Mouse (Mus musculus): ENCODE data around the gene R3hdml. TPM values are rescaled to one million over a fixed set of nuclear protein-coding genes. Genes with fewer than 3 reads are reported as not detected.
"Not testable (repeated sequence)": the region's sequence is repeated elsewhere in the genome, so short reads cannot be mapped to it uniquely, and the experiment has no call there.

Gene R3hdml
- not detected in 2 replicates for polyA plus RNA-seq (2015; fragmentation: Nextera tagmentation; extraction: Ambion mirVana)

DNA sequence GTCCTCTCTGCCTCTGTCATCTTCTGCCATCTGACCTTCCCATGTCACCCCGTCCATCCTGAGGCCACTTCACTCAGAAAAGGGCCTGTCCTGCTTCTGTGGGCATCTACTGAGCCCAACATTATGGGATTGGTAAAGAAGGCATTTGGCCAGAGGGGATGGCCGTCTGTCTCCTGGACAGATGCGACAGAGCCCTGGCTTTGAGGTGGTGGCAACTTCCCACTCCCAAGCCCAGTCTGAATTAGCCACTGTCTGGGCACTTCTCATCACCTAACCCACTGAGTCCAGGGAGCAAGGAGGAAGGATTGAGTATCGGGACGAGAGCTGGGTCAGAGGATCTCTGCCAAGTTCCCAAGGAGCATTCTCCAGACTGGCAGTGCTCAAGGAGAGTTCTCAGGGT lies at the start of gene R3hdml:
Gene R3hdml, plus strand, starts transcription at position 301 of the 400 bp plus-strand sequence.
- H3K4me3 ChIP-seq (replicated peaks) = no peak within 1 kb of the TSS
- ATAC-seq (ENCODE audit: low read depth) (no peak), DNase-seq (no peak)
- WGBS (ENCODE audit: insufficient replicate concordance) = 53% methylated on average over 5 of the region's 5 CpGs
- no peaks in the 10 kb centered on the region for H3K4me1 ChIP-seq (replicated peaks)
- no peaks in the 10 kb centered on the region for H3K27me3 ChIP-seq
- H3K36me3 ChIP-seq = no peaks in the 10 kb centered on the region
- no peaks in the 10 kb centered on the region for H3K9me3 ChIP-seq (replicated peaks)
- H3K4me2 ChIP-seq = no peak within 1 kb of the TSS
- H3K9ac ChIP-seq = no peak within 1 kb of the TSS
- H3K27ac ChIP-seq = no peak within 1 kb of the TSS

DNA sequence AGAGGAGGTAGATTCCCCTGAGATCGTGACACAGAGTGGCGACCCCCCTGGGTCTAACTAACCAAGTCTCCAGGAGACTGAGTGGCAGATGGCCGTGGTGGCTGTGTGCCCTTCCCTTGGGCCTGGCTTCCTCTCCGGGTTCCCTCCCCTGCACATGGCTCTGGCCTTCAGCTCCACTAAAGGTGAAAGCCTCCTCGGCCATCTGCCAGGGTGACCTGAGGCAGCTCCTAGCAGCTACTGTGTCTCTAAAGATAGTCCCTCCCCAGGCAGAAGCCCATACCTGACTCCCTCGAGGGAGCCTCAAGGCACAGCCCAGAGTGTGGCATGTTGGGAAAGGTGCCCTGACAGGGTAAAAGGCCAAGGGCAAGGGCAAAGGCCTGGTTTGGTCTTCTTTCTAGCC lies 48.6 kb upstream of the R3hdml start:
- no peak overlapping the region for H3K27ac ChIP-seq
- ATAC-seq (ENCODE audit: low read depth) = no peak
- H3K4me2 ChIP-seq = no peak overlapping the region
- whole genome bisulfite sequencing (ENCODE audit: insufficient replicate concordance) = 47% methylated on average over 6 of the region's 6 CpGs
- H3K36me3 ChIP-seq = no peaks in the 10 kb centered on the region
- H3K9me3 ChIP-seq (replicated peaks) = no peaks in the 10 kb centered on the region
- H3K4me3 ChIP-seq (replicated peaks) = no peak overlapping the region
- H3K4me1 ChIP-seq (replicated peaks) = no peaks in the 10 kb centered on the region
- H3K27me3 ChIP-seq = peaks cover 22% of the 10 kb centered on the region
- no peak for DNase-seq
- no peak overlapping the region for H3K9ac ChIP-seq

DNA sequence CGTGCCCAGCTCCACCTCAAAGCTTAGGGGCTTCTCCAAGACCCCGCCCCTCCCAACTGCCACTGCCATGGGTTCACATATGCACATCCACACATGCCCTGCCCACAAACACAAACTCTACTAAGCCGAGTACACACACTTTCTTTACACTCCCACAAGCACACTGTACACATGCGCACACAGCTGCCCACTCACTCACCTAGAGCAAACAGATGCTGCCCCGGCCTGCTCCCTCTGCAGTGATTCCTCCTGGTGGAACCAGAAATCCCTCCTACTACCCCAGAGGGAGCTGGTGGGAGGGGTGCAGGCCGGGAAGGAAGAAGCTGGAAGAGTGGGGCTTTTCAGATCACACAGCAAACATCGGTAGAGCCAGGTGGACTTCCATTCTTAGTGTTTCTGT lies 48.1 kb upstream of the R3hdml start:
- H3K4me1 ChIP-seq (replicated peaks) = no peaks in the 10 kb centered on the region
- H3K9me3 ChIP-seq (replicated peaks) = no peaks in the 10 kb centered on the region
- H3K4me3 ChIP-seq (replicated peaks) = no peak overlapping the region
- H3K27me3 ChIP-seq = peaks cover 17% of the 10 kb centered on the region
- no peak overlapping the region for H3K9ac ChIP-seq
- 57% methylated on average over 7 of the region's 7 CpGs for WGBS (ENCODE audit: insufficient replicate concordance)
- H3K36me3 ChIP-seq = no peaks in the 10 kb centered on the region
- DNase-seq (no peak), ATAC-seq (ENCODE audit: low read depth) (no peak)
- H3K27ac ChIP-seq = no peak overlapping the region
- no peak overlapping the region for H3K4me2 ChIP-seq

DNA sequence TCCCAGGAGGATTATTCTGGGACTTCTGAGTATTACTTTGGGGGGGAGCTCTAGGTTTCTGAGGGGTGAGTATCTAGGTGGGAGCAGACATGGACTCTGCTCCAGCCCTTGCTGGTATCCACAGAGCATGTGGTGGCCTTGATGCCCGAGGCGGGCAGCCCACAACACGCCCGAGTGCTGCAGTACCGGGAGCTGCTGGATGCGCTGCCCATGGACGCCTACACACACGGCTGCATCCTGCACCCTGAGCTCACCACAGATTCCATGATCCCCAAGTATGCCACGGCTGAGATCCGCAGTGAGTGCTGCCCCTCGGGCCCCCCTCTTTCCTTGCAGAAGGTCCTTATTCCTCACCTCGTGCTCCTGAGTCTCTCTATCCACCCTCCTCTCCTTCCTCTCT lies 44.7 kb upstream of the R3hdml start:
- Histone ChIP-seq H3K4me1 (replicated peaks) (no peaks in the 10 kb centered on the region), H3K36me3 (no peaks in the 10 kb centered on the region), H3K4me2 (no peak overlapping the region), H3K27ac (no peak overlapping the region), H3K27me3 (no peaks in the 10 kb centered on the region), H3K9ac (no peak overlapping the region), H3K9me3 (replicated peaks) (no peaks in the 10 kb centered on the region), H3K4me3 (replicated peaks) (no peak overlapping the region)
- 63% methylated on average over 12 of the region's 12 CpGs for WGBS (ENCODE audit: insufficient replicate concordance)
- DNase-seq (no peak), ATAC-seq (ENCODE audit: low read depth) (no peak)

DNA sequence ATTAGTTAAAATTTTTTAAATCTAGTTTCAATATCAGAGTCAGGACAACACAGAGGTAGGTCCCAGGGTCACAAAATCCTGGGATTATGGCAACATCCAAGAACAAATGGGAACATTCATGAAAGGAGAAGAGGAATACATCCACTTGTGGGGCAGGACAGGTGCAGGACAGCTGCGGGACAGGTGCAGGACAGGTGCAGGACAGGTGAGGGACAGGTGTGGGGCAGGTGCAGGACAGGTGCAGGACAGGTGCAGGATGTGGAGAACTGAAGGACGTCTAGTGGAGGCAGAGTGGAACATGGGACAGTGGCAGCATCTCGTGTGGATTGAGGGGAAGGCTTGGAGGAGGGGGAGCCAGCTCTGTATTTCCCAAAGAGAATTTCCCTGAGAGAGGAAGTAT lies 42.8 kb upstream of the R3hdml start:
- no peak for DNase-seq
- WGBS (ENCODE audit: insufficient replicate concordance) = 39% methylated on average over 3 of the region's 3 CpGs

DNA sequence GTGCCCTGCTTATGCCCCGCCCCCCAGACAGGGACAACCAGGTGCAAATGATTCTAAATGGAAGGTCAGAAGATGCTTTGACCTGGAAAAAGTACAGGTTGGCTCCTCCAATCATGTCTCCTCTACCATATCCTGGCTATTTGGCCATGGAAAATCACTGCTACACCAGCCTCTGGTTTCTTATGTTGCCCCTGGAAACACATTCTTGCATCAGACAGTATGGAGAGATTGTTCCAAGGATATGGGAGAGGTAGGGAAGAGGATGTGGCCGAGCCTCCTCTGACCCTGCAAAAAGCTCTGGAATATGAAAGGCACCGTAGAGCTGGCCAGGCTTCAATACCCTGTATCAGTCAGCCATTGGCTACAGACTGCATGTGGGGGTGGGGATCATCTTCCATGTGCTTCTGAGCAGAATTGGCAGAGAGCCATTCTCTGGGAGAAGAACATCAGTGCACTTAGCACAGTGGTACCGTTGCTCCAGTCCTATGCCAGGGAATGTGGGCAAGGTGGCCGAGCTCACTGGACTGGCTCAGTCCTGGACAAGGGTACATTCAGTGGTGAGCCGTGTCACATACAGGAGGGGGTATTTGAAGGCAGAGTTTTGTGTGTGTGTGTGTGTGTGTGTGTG lies 41.3 kb upstream of the R3hdml start:
- no peak for DNase-seq
- no peak overlapping the region for H3K9ac ChIP-seq
- 45% methylated on average over 6 of the region's 6 CpGs for WGBS (ENCODE audit: insufficient replicate concordance)
- no peak overlapping the region for H3K4me2 ChIP-seq
- no peaks in the 10 kb centered on the region for H3K36me3 ChIP-seq
- no peak overlapping the region for H3K27ac ChIP-seq
- H3K27me3 ChIP-seq = no peaks in the 10 kb centered on the region
- no peaks in the 10 kb centered on the region for H3K4me1 ChIP-seq (replicated peaks)
- no peaks in the 10 kb centered on the region for H3K9me3 ChIP-seq (replicated peaks)
- no peak for ATAC-seq (ENCODE audit: low read depth)
- H3K4me3 ChIP-seq (replicated peaks) = no peak overlapping the region

More for the DNA sequence above, 42.8 kb upstream of the R3hdml start:
- Histone ChIP-seq H3K27me3 (no peaks in the 10 kb centered on the region), H3K4me3 (replicated peaks) (no peak overlapping the region), H3K4me2 (no peak overlapping the region), H3K9me3 (replicated peaks) (no peaks in the 10 kb centered on the region), H3K9ac (no peak overlapping the region), H3K4me1 (replicated peaks) (no peaks in the 10 kb centered on the region), H3K27ac (no peak overlapping the region), H3K36me3 (no peaks in the 10 kb centered on the region)
- no peak for ATAC-seq (ENCODE audit: low read depth)

DNA sequence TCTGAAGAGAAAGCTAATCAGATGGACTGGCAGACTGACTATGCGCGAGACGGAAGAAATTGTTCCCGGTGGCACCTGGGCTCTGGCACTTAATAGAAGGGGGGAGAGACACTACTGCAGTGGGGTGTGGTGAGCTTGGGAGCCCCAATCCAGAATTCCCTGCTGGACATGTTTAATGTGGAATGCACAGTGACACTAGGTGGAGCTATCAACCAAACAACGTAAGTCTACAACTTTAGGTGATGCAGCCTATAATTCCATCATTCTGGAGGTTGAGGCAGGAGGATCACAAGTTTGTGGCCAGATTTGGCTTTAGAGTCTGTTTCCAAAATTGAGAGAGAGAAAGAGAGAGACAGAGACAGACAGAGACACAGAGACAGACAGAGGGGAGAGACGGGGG lies 39.4 kb upstream of the R3hdml start:
- Histone ChIP-seq H3K4me3 (replicated peaks) (no peak overlapping the region), H3K9ac (no peak overlapping the region), H3K27me3 (peaks cover 10% of the 10 kb centered on the region; the same call in 1 of the 2 replicates), H3K4me1 (replicated peaks) (no peaks in the 10 kb centered on the region), H3K36me3 (no peaks in the 10 kb centered on the region), H3K4me2 (no peak overlapping the region), H3K9me3 (replicated peaks) (no peaks in the 10 kb centered on the region), H3K27ac (no peak overlapping the region)
- no peak for DNase-seq
- ATAC-seq (ENCODE audit: low read depth) = no peak
- WGBS (ENCODE audit: insufficient replicate concordance) = 79% methylated on average over 6 of the region's 6 CpGs

DNA sequence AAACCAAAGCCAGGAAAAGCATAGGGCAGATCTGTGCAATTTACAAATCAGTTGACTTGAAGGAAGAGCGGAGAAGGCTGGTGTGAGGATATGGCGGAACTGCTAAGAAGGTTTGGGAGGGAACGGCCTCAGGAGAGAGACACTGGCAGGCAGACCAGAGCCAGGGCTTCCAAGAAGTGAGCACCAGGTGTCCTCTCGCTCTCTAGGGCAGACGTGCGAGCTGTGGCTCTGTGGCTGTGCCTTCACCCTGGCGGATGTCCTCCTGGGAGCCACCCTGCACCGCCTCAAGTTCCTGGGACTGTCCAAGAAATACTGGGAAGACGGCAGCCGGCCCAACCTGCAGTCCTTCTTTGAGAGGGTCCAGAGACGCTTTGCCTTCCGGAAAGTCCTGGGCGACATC lies 38.7 kb upstream of the R3hdml start:
- Histone ChIP-seq H3K27ac (no peak overlapping the region), H3K4me2 (no peak overlapping the region), H3K4me3 (replicated peaks) (no peak overlapping the region), H3K27me3 (peaks cover 16% of the 10 kb centered on the region), H3K4me1 (replicated peaks) (no peaks in the 10 kb centered on the region), H3K9me3 (replicated peaks) (no peaks in the 10 kb centered on the region), H3K9ac (no peak overlapping the region), H3K36me3 (no peaks in the 10 kb centered on the region)
- WGBS (ENCODE audit: insufficient replicate concordance) = 82% methylated on average over 13 of the region's 13 CpGs
- no peak for ATAC-seq (ENCODE audit: low read depth)
- no peak for DNase-seq

DNA sequence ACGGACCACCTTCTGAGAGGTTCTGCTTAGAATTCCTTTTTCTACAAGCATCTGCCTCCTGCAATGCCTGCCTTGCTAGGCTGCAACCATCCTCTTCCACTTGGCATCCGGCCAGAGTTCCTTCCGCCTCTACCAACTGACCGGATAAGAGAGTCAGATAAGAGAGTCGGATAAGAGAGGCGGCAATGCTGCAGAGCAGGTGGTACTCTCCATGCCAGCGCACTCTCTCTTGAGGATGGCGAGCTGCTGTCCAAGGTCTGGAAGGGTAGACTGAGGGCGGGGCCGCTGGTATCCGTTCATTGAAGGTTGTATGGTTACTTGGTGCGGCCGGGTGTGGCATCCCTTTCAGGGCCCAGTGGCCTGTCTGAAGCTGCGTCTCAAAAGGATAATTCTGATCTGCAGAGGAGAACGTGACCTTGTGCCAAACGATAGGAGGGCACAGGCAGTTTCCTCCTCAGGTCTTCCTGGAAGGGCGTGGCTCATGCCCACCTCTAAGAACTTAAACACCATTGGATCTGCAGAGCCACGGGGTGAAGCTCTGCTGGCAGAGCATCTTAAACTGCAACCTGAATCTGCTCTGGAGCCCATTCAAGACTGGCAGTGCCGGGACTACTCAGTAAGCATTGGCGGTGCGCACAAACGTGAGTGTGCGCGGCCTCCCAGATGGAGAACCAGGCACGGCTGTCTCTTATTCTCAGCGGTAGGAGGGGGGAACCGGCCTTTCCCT lies 33.4 kb upstream of the R3hdml start:
- Histone ChIP-seq H3K9me3 (replicated peaks) (no peaks in the 10 kb centered on the region), H3K9ac (no peak overlapping the region), H3K4me2 (no peak overlapping the region), H3K27ac (no peak overlapping the region), H3K36me3 (no peaks in the 10 kb centered on the region), H3K4me3 (replicated peaks) (no peak overlapping the region), H3K4me1 (replicated peaks) (peaks cover 13% of the 10 kb centered on the region; the same call in 1 of the 2 replicates), H3K27me3 (peaks cover 32% of the 10 kb centered on the region)
- 31% methylated on average over 27 of the region's 27 CpGs for WGBS (ENCODE audit: insufficient replicate concordance)
- DNase-seq = no peak
- ATAC-seq (ENCODE audit: low read depth) = no peak

DNA sequence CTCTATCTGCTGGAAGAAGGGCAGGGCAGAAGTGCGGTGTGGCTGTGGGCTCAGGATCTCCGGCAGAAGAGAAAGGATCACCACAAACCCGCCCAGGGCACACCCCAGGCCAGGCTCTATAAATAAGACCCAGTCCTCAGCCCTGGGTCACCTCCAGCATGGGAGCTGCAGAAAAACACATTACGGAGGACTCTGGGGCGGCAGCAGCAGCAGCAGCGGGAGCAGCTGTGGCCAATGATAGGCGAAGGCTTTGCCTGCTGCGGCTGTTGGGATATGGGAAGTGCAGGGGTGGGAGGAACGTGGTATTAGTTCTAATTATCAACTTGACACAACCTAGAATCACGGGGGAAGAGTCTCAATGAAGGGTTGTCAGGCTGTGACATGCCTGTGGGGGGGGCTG lies 32.7 kb upstream of the R3hdml start:
- no peaks in the 10 kb centered on the region for H3K36me3 ChIP-seq
- peaks cover 13% of the 10 kb centered on the region; the same call in 1 of the 2 replicates for H3K4me1 ChIP-seq (replicated peaks)
- ATAC-seq (ENCODE audit: low read depth) (no peak), DNase-seq (no peak)
- peaks cover 32% of the 10 kb centered on the region for H3K27me3 ChIP-seq
- WGBS (ENCODE audit: insufficient replicate concordance) = 36% methylated on average over 10 of the region's 10 CpGs
- H3K9ac ChIP-seq = no peak overlapping the region
- H3K9me3 ChIP-seq (replicated peaks) = no peaks in the 10 kb centered on the region
- H3K27ac ChIP-seq = no peak overlapping the region
- no peak overlapping the region for H3K4me3 ChIP-seq (replicated peaks)
- no peak overlapping the region for H3K4me2 ChIP-seq

DNA sequence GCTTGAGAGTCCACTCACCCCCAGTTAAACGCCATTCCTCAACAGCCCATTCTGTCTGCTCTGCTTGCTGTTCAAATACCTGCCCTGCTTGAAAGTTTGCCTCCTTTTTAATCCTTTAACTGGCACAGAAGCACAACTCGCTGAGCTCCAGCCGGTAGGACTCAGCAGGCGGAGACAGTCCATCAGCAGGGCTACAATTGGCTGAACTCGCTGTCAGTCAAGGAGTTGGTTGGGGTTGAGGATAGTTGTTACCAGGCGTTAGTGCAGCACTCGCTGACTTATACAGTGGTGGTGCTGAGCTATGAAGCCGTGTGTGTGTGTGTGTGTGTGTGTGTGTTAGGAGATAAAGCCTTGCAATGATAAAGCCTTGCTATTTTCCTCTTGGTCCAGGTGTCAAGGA lies 31.5 kb upstream of the R3hdml start:
- Histone ChIP-seq H3K36me3 (no peaks in the 10 kb centered on the region), H3K9ac (no peak overlapping the region), H3K9me3 (replicated peaks) (no peaks in the 10 kb centered on the region), H3K4me3 (replicated peaks) (no peak overlapping the region), H3K4me2 (no peak overlapping the region), H3K4me1 (replicated peaks) (peaks cover 13% of the 10 kb centered on the region; the same call in 1 of the 2 replicates), H3K27ac (no peak overlapping the region), H3K27me3 (peaks cover 32% of the 10 kb centered on the region)
- DNase-seq (no peak), ATAC-seq (ENCODE audit: low read depth) (no peak)
- 74% methylated on average over 8 of the region's 8 CpGs for WGBS (ENCODE audit: insufficient replicate concordance)

DNA sequence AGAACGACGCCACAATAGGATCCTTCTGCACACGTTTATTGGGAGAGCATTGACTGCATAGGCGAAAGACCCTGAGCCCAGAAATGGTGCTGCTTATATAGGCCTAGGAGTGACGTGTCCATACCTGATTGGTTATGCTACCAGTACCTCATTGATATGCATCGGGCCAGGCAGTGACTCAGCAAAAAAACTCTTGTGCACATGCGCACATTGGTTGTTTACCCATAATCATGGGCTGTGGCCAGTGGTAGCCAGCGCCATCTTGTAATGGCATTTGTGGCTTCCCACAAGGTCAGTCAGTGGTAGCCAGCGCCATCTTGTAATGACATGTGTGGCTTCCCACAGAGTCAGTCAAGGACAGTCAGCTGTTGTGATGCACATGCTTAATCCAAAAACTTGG lies 30.8 kb upstream of the R3hdml start:
- DNase-seq; H3K9me3 ChIP-seq (replicated peaks); ATAC-seq (ENCODE audit: low read depth); H3K9ac ChIP-seq; H3K4me3 ChIP-seq (replicated peaks); H3K4me2 ChIP-seq; H3K27ac ChIP-seq; H3K36me3 ChIP-seq: not testable (repeated sequence)
- whole genome bisulfite sequencing (ENCODE audit: insufficient replicate concordance) = 81% methylated on average over 9 of the region's 9 CpGs
- Histone ChIP-seq H3K4me1 (replicated peaks) (peaks cover 13% of the 10 kb centered on the region; the same call in 1 of the 2 replicates), H3K27me3 (peaks cover 32% of the 10 kb centered on the region)

All from liver, embryonic 13.5 days (tissue).